Mouse (Mus musculus) thymus, postnatal 14 days (tissue): ENCODE data around the gene Cd59b.

Experiments used
- DNase-seq: peaks from one replicate; pipeline ENCODE4 v3.0.0; 2021

Gene Cd59b

GRCm38 (mm10) chr2:104069704-104070185, at the start of gene Cd59b:
Gene Cd59b, plus strand, starts transcription at chr2:104069849.
- peak; percentile 50 for DNase-seq

- DNase-seq: no peak
Measured at GRCm38 (mm10) chr2:104023096-104023495, 46.6 kb upstream of the Cd59b start.

- no peak for DNase-seq
Measured at GRCm38 (mm10) chr2:104024656-104025055, 45.0 kb upstream of the Cd59b start.

- peak; percentile 93 for DNase-seq
Measured at GRCm38 (mm10) chr2:104027458-104028138, 42.1 kb upstream of the Cd59b start, which contains the start of gene Fbxo3. Gene Fbxo3, plus strand, starts transcription at chr2:104027721.

- DNase-seq: no peak
Measured at GRCm38 (mm10) chr2:104028139-104028723, 41.4 kb upstream of the Cd59b start, which contains the start of gene 4931422A03Rik. Gene 4931422A03Rik, minus strand, starts transcription at chr2:104028361.

- DNase-seq: no peak
Measured at GRCm38 (mm10) chr2:104029074-104029473, 40.6 kb upstream of the Cd59b start.

- DNase-seq: no peak
Measured at GRCm38 (mm10) chr2:104030381-104030780, 39.3 kb upstream of the Cd59b start.

GRCm38 (mm10) chr2:104032056-104032455, 37.6 kb upstream of the Cd59b start:
- no peak for DNase-seq

GRCm38 (mm10) chr2:104034832-104035472, 34.7 kb upstream of the Cd59b start:
- peak; percentile 44 for DNase-seq

- no peak for DNase-seq
Measured at GRCm38 (mm10) chr2:104035595-104035994, 34.1 kb upstream of the Cd59b start.

- DNase-seq: no peak
Measured at GRCm38 (mm10) chr2:104036316-104036715, 33.3 kb upstream of the Cd59b start.

GRCm38 (mm10) chr2:104038236-104038635, 31.4 kb upstream of the Cd59b start:
- no peak for DNase-seq

GRCm38 (mm10) chr2:104041632-104042031, 28.0 kb upstream of the Cd59b start:
- no peak for DNase-seq

- DNase-seq: no peak
Measured at GRCm38 (mm10) chr2:104042766-104043165, 26.9 kb upstream of the Cd59b start.

GRCm38 (mm10) chr2:104043624-104044478, 25.8 kb upstream of the Cd59b start:
- DNase-seq: no peak

- DNase-seq: no peak
Measured at GRCm38 (mm10) chr2:104044479-104045080, 25.1 kb upstream of the Cd59b start.

- no peak for DNase-seq
Measured at GRCm38 (mm10) chr2:104058381-104058780, 11.3 kb upstream of the Cd59b start.

- no peak for DNase-seq
Measured at GRCm38 (mm10) chr2:104058954-104059353, 10.7 kb upstream of the Cd59b start.

GRCm38 (mm10) chr2:104059786-104060185, 9.9 kb upstream of the Cd59b start:
- DNase-seq: no peak

GRCm38 (mm10) chr2:104060996-104061395, 8.7 kb upstream of the Cd59b start:
- no peak for DNase-seq

- DNase-seq: no peak
Measured at GRCm38 (mm10) chr2:104062665-104063064, 7.0 kb upstream of the Cd59b start.

- no peak for DNase-seq
Measured at GRCm38 (mm10) chr2:104064152-104064551, 5.5 kb upstream of the Cd59b start.
